Mouse (Mus musculus): ENCODE measurements around the gene Arl4d.
"Not testable (repeated sequence)": the region's sequence is repeated elsewhere in the genome, so short reads cannot be mapped to it uniquely, and the experiment has no call there.

Gene Arl4d

GRCm38 (mm10) chr11:101664825-101665635, at the start of gene Arl4d:
Arl4d (plus strand) TSS chr11:101665541.
- peak; percentile 95 for DNase-seq

- DNase-seq: no peak
Measured at GRCm38 (mm10) chr11:101616104-101616503, 49.2 kb upstream of the Arl4d start.

- no peak for DNase-seq
Measured at GRCm38 (mm10) chr11:101616948-101617767, 48.2 kb upstream of the Arl4d start.

GRCm38 (mm10) chr11:101617849-101618248, 47.5 kb upstream of the Arl4d start:
- peak; percentile 47 for DNase-seq

GRCm38 (mm10) chr11:101618596-101618995, 46.7 kb upstream of the Arl4d start:
- DNase-seq: no peak

GRCm38 (mm10) chr11:101620022-101620655, 45.2 kb upstream of the Arl4d start:
- not testable (repeated sequence) for DNase-seq

- no peak for DNase-seq
Measured at GRCm38 (mm10) chr11:101626649-101626994, 38.7 kb upstream of the Arl4d start.

- peak; percentile 85 for DNase-seq
Measured at GRCm38 (mm10) chr11:101626995-101627856, 38.1 kb upstream of the Arl4d start, which contains the start of gene Rdm1. Rdm1 (plus strand) TSS chr11:101627195.

GRCm38 (mm10) chr11:101627857-101628559, 37.3 kb upstream of the Arl4d start:
- DNase-seq: peak; percentile 88

- not testable (repeated sequence) for DNase-seq
Measured at GRCm38 (mm10) chr11:101628733-101629417, 36.5 kb upstream of the Arl4d start.

GRCm38 (mm10) chr11:101635660-101636059, 29.7 kb upstream of the Arl4d start:
- DNase-seq: no peak

- no peak for DNase-seq
Measured at GRCm38 (mm10) chr11:101639761-101640160, 25.6 kb upstream of the Arl4d start.

- peak; percentile 70 for DNase-seq
Measured at GRCm38 (mm10) chr11:101640857-101641709, 24.3 kb upstream of the Arl4d start.

GRCm38 (mm10) chr11:101641710-101642642, 23.4 kb upstream of the Arl4d start:
- DNase-seq: peak; percentile 30

GRCm38 (mm10) chr11:101642931-101643330, 22.4 kb upstream of the Arl4d start:
- no peak for DNase-seq

GRCm38 (mm10) chr11:101644591-101644990, 20.8 kb upstream of the Arl4d start:
- DNase-seq: no peak

GRCm38 (mm10) chr11:101645043-101645410, 20.3 kb upstream of the Arl4d start:
- not testable (repeated sequence) for DNase-seq

GRCm38 (mm10) chr11:101645411-101646282, 19.7 kb upstream of the Arl4d start:
- DNase-seq: peak; percentile 64
